Comparison of ENCODE assay signal across 9 mouse cellular contexts in the genomic region with DNA sequence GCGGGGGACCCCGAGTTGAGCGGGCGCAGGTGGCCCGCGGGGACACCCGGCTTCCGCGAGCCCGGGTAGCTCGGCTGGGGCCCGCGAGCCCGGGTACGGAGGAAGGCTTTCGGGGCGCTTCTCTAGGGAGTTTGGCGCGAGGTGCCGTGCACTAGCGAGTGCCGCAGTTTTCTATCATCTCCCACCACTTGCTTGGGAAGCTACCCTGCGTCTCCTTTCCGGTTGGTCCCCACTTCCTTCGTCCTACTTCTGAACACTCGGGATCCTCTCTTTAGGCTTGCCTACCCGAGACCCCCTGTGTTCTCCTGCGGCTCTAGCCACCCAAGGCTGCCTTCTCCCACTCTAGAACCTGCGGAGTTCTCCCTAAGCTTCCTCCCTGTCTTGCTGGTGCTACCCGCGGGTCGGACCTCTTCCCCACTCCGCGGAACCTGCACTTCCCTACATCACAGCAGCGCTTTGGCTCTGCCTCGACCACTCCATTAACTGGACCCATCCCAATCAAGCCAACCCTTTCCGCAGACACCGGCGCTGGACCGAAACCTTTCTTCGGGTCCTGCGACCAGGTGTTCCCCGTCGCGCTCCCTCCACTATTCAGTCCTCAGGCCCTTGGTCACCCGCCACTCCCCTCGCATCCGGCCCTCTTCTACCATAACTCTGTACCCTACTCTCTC.
DNase-seq lines count a peak whose midpoint lies in the region; ATAC-seq and TF ChIP-seq lines count a peak whose summit lies in the region.
"Had no signal": no experiment of that assay in that cellular context is flagged by ENCODE, and none has a peak within 500 bp of the region (broad histone marks: within the 10 kb centered on the region; RNA-seq: fewer than 3 reads in every experiment).

No protein-coding gene starts in this region.

- H3K4me1 ChIP-seq in heart, embryonic 10.5 days: peaks cover 21% of the 10 kb centered on the region
- H3K4me1 ChIP-seq in forebrain, embryonic 13.5 days: peaks cover 40% of the 10 kb centered on the region
- H3K4me1 ChIP-seq in hindbrain, postnatal 0 days (ENCODE audit: insufficient read depth, low read length): no peaks in the 10 kb centered on the region
- no peaks in the 10 kb centered on the region; the same call in 1 of the 2 replicates for H3K4me1 ChIP-seq in liver, embryonic 12.5 days

- peak overlapping the region; percentile 91 for H3K9ac ChIP-seq in forebrain, embryonic 13.5 days
- peak overlapping the region; percentile 76 for H3K9ac ChIP-seq in hindbrain, postnatal 0 days (replicated peaks; ENCODE audit: low read length)
- H3K9ac ChIP-seq in liver, embryonic 12.5 days: no peak overlapping the region

- H3K9me3 ChIP-seq in heart, embryonic 10.5 days: no peaks in the 10 kb centered on the region
- no peaks in the 10 kb centered on the region for H3K9me3 ChIP-seq in forebrain, embryonic 13.5 days (replicated peaks)
- no peaks in the 10 kb centered on the region for H3K9me3 ChIP-seq in hindbrain, postnatal 0 days (ENCODE audit: low read length)
- H3K9me3 ChIP-seq in liver, embryonic 12.5 days (replicated peaks): no peaks in the 10 kb centered on the region

- ATAC-seq in forebrain, embryonic 13.5 days: peak; percentile 44
- ATAC-seq in hindbrain, postnatal 0 days: peak; percentile 27; the same call in 1 of the 2 replicates
- ATAC-seq in liver, embryonic 12.5 days: no peak
- ATAC-seq in erythroblast, adult 5-6 weeks (replicated peaks; ENCODE audit: low FRiP score, poor library complexity, severe bottlenecking): no peak

- H3K36me3 ChIP-seq in heart, embryonic 10.5 days: no peaks in the 10 kb centered on the region
- no peaks in the 10 kb centered on the region for H3K36me3 ChIP-seq in forebrain, embryonic 13.5 days (ENCODE audit: poor library complexity, severe bottlenecking)
- no peaks in the 10 kb centered on the region for H3K36me3 ChIP-seq in hindbrain, postnatal 0 days (ENCODE audit: insufficient read depth, low read length)
- no peaks in the 10 kb centered on the region for H3K36me3 ChIP-seq in liver, embryonic 12.5 days

- intact Hi-C loops in heart, postnatal 36 days (cut with DNase I): no loop called here

- peak overlapping the region; percentile 83 for H3K4me2 ChIP-seq in forebrain, embryonic 13.5 days
- H3K4me2 ChIP-seq in hindbrain, postnatal 0 days (ENCODE audit: low read depth, low read length): peak overlapping the region; percentile 91
- peak overlapping the region; percentile 68 for H3K4me2 ChIP-seq in liver, embryonic 12.5 days

- TF ChIP-seq CTCF in hindbrain, postnatal 0 days (IDR thresholded peaks at IDR 0.05; ENCODE audit: low read depth): no peak

- under 1% methylated on average over 48 of the region's 48 CpGs for WGBS in heart, embryonic 10.5 days
- WGBS in forebrain, embryonic 13.5 days: under 1% methylated on average over 48 of the region's 48 CpGs
- under 1% methylated on average over 38 of the region's 48 CpGs for WGBS in hindbrain, postnatal 0 days
- under 1% methylated on average over 48 of the region's 48 CpGs for WGBS in liver, embryonic 12.5 days (ENCODE audit: insufficient replicate concordance)

- peak; percentile 73 for DNase-seq in heart, embryonic 10.5 days (ENCODE audit: low spot score)
- DNase-seq in heart, postnatal 36 days: no peak
- peak; percentile 47 for DNase-seq in cerebellum, adult 11 months
- DNase-seq in hindbrain, postnatal 0 days (ENCODE audit: low spot score): peak; percentile 42
- peak; percentile 25 for DNase-seq in right cerebral cortex, postnatal 14 days

- peaks cover 71% of the 10 kb centered on the region for H3K27me3 ChIP-seq in heart, embryonic 10.5 days (ENCODE audit: insufficient read depth, poor library complexity, severe bottlenecking)
- H3K27me3 ChIP-seq in forebrain, embryonic 13.5 days: 0 out of 2 replicates have a peak, but pooled peaks cover 8% of the 10 kb centered on the region
- 0 out of 2 replicates have a peak, but pooled peaks cover 8% of the 10 kb centered on the region for H3K27me3 ChIP-seq in hindbrain, postnatal 0 days (ENCODE audit: insufficient read depth, low read length)
- peaks cover 68% of the 10 kb centered on the region for H3K27me3 ChIP-seq in liver, embryonic 12.5 days (replicated peaks)
- H3K27me3 ChIP-seq: CH12.LX had no signal

- H3K27ac ChIP-seq in heart, embryonic 10.5 days: peak overlapping the region; percentile 64; the same call in 1 of the 2 replicates
- peak overlapping the region; percentile 92 for H3K27ac ChIP-seq in forebrain, embryonic 13.5 days
- H3K27ac ChIP-seq in hindbrain, postnatal 0 days: peak overlapping the region; percentile 87
- no peak overlapping the region for H3K27ac ChIP-seq in liver, embryonic 12.5 days

- H3K4me3 ChIP-seq in heart, embryonic 10.5 days: peak overlapping the region; percentile 74
- peak overlapping the region; percentile 79 for H3K4me3 ChIP-seq in forebrain, embryonic 13.5 days
- H3K4me3 ChIP-seq in hindbrain, postnatal 0 days (ENCODE audit: low read length): peak overlapping the region; percentile 76
- H3K4me3 ChIP-seq in liver, embryonic 12.5 days: peak overlapping the region; percentile 54

Comparison
In these comparisons a context has a peak if more than half of its experiments do, and no peak if none do; other contexts are left out.
1. DNase-seq: peak in heart, embryonic 10.5 days (single experiment), cerebellum, adult 11 months (single experiment), hindbrain, postnatal 0 days (single experiment) and right cerebral cortex, postnatal 14 days (single experiment); none in heart, postnatal 36 days (0 of 2).
2. ATAC-seq: peak in forebrain, embryonic 13.5 days (single experiment) and hindbrain, postnatal 0 days (single experiment); none in liver, embryonic 12.5 days (single experiment) and erythroblast, adult 5-6 weeks (single experiment).
3. Peak in every context shown above with its lines, with median percentiles within 50 percentile points of each other: H3K4me3 ChIP-seq and H3K4me2 ChIP-seq.